Mouse (Mus musculus) intestine, embryonic 14.5 days (tissue): Measurements from ENCODE around the gene Safb. TPM values are rescaled to one million over a fixed set of nuclear protein-coding genes. Genes with fewer than 3 reads are reported as not detected.

Source experiments
- ATAC-seq: fragments of 200-750 bp; cut with Nextera tagmentation; replicated peaks from 2 replicates; pipeline ENCODE4 v1.8.0; 2017; ENCODE audit warnings: low read depth, moderate number of reproducible peaks, moderate TSS enrichment, moderate library complexity; ENCODE audit not compliant: low FRiP score, low TSS enrichment
- DNase-seq: peaks from one replicate; pipeline ENCODE4 v3.0.0-alpha.2; 2018; ENCODE audit warnings: low spot score
- H3K27ac ChIP-seq: fragments of 300-500 bp; sonication (generic); 2 replicates; pipeline ENCODE4 v1.5.1; 2014; ENCODE audit warnings: low read depth, mild to moderate bottlenecking, control low read depth
- H3K27me3 ChIP-seq: fragments of 300-500 bp; sonication (generic); replicated peaks from 2 replicates; pipeline ENCODE4 v1.6.1; 2014; ENCODE audit warnings: low read length, control low read depth; ENCODE audit not compliant: control insufficient read depth, insufficient read depth
- H3K36me3 ChIP-seq: fragments of 300-500 bp; sonication (generic); 2 replicates; pipeline ENCODE4 v1.6.1; 2014; ENCODE audit warnings: low read length, control low read depth; ENCODE audit not compliant: control insufficient read depth, insufficient read depth
- H3K4me1 ChIP-seq: fragments of 300-500 bp; sonication (generic); replicated peaks from 2 replicates; pipeline ENCODE4 v1.6.1; 2014; ENCODE audit warnings: low read length, control low read depth, mixed read lengths; ENCODE audit not compliant: control insufficient read depth, insufficient read depth
- H3K4me2 ChIP-seq: fragments of 300-500 bp; sonication (generic); 2 replicates; pipeline ENCODE4 v1.6.1; 2014; ENCODE audit warnings: low read length
- H3K4me3 ChIP-seq: fragments of 300-500 bp; sonication (generic); 2 replicates; pipeline ENCODE4 v1.5.1; 2014; ENCODE audit warnings: low read depth, low read length, control low read depth, mixed read lengths
- H3K9ac ChIP-seq: fragments of 300-500 bp; sonication (generic); 2 replicates; pipeline ENCODE4 v1.6.1; 2014; ENCODE audit warnings: mild to moderate bottlenecking, low read length
- H3K9me3 ChIP-seq: fragments of 300-500 bp; sonication (generic); 2 replicates; pipeline ENCODE4 v1.6.1; 2016; ENCODE audit warnings: low read length, control low read depth; ENCODE audit not compliant: control insufficient read depth
- WGBS: fragments of 180-500 bp; shearing (Covaris S2); extraction: QIAGEN DNeasy Blood & Tissue Kit; methylation state at CpG from one replicate; pipeline ENCODE4 v1.1.7; 2014; 5-methylcytosine and 5-hydroxymethylcytosine counted together
- polyA plus RNA-seq: library from polyadenylated mRNA; unstranded; fragments of >200 nt; fragmentation: Nextera tagmentation; extraction: Ambion mirVana; gene quantifications from 2 replicates; pipeline ENCODE4 v1.2.1, GENCODE M21; 2014

The Safb gene
- polyA plus RNA-seq, 1 experiment from 2014 or later: 73.3 TPM

DNA sequence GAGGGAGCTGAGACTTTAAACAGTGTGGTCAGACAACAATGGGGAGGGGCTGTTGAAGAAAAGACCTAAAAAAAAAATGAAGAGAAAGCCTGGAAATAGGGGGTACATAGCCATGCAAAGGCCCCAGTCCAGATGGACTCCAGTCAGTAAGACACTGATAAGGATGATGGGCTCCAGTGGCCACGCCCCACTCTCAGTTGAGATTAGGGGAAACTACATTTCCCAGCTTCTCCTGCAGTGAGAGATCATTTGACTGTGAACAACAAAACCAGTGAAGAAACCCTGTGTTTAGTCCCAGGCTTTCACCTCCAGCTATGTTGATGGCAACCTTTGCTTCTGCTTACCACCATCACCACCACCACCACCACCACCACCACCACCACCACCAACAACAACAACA is 38.7 kb upstream of the Safb start:
- Histone ChIP-seq H3K9ac (no peak overlapping the region), H3K4me2 (no peak overlapping the region), H3K36me3 (no peaks in the 10 kb centered on the region), H3K9me3 (no peaks in the 10 kb centered on the region), H3K4me3 (no peak overlapping the region), H3K4me1 (no peaks in the 10 kb centered on the region), H3K27ac (no peak overlapping the region), H3K27me3 (no peaks in the 10 kb centered on the region)
- peak; percentile 21 for DNase-seq
- WGBS: 59% methylated on average over 1 of the region's 1 CpGs
- ATAC-seq: no peak

DNA sequence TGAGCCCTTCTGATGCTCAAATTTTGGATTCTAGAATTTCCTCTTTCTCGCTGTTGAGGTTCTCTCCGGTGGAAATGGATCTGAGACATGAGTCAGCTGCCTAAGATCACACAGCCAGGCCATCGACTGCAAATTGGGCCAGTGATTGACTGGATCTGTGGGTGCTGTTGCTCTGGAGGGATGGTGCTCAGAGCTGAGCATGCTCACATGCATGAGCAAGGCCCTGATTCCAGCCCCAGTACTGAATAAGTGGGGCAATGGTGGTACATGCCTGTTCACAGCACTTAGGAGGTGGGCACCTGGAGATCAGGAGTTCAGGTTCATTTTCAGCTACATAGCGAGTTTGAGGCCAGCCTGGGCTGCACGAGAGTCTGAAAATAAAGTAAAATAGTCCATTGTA is 38.0 kb upstream of the Safb start:
- H3K4me1 ChIP-seq: no peaks in the 10 kb centered on the region
- no peak overlapping the region for H3K4me3 ChIP-seq
- ATAC-seq (no peak), DNase-seq (peak; percentile 10)
- 82% methylated on average over 5 of the region's 5 CpGs for WGBS
- H3K4me2 ChIP-seq: no peak overlapping the region
- no peaks in the 10 kb centered on the region for H3K9me3 ChIP-seq
- H3K27me3 ChIP-seq: no peaks in the 10 kb centered on the region
- H3K27ac ChIP-seq: no peak overlapping the region
- no peak overlapping the region for H3K9ac ChIP-seq
- no peaks in the 10 kb centered on the region for H3K36me3 ChIP-seq

DNA sequence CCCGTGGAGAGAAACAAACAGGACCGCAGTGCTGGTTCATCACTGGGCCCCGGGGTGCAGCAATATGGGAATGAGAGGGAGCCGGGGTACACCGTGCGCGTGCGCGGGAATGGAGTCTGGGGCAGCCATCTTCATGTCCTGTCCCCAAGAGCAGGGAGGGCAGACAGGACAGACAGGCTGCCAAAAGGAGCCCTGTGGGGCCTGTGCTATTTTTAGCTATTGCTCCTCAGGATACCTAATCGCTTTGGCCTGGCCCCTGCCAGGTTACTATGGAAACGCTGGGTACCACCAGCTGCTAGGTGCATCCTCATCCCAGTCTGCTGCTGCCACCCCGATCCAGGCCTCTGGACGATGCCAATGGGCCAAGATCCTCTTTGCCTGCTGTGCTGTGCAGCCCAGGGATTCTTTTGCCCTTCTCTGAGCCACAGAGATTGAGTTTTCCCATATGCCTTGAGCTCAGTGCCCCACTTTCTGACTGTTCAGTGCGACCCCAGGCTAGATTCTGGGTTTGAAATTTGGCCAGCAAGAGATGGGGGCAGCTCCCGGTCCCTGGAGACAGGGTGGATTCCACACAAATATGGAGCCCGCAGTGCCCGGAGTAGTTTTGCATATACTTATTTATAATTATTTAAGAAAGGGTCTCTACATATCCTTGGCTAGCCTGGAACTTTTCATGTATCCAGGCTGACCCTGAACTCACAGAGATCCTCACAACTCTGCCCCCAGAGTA is 37.3 kb upstream of the Safb start:
- ATAC-seq (no peak), DNase-seq (peak; percentile 36)
- no peaks in the 10 kb centered on the region for H3K27me3 ChIP-seq
- no peak overlapping the region for H3K9ac ChIP-seq
- H3K36me3 ChIP-seq: no peaks in the 10 kb centered on the region
- 66% methylated on average over 17 of the region's 17 CpGs for WGBS
- no peaks in the 10 kb centered on the region for H3K4me1 ChIP-seq
- H3K9me3 ChIP-seq: no peaks in the 10 kb centered on the region
- H3K4me2 ChIP-seq: no peak overlapping the region
- H3K27ac ChIP-seq: no peak overlapping the region
- H3K4me3 ChIP-seq: no peak overlapping the region

DNA sequence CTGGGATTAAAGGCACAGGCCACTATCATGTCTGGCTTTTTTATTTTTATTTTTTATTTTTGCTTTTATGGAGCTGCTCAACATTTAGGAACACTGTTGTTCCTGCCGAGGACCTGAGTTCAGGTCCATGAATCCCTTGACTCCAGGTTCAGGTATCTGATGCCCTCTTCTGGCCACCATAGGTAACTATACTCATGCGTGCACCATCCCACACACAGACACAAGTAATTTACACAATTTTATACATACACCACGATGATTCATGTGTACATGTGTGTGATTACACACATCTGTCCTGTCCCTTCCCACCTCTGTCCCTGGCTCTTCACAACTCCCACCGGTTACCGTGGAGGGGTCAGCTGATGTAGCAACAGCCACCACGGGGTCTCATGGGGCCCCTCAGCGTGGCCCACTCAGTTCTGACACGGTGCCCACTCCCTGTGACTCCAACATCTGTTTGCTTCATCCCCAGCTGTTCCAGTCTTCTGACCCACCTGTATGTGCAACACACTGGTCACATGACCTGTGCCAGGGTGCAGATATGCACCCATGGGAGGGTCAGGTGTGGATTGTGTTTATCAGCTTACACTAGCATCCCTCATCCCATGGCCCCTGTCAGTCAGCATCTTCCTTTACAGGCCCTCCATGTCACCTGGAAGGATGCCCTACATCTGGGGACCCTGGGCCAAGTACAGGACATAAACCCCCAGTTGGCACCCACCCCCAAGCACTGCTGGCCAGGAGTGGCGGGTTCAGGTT is 36.6 kb upstream of the Safb start:
- H3K4me3 ChIP-seq: no peak overlapping the region
- ATAC-seq (no peak), DNase-seq (peak; percentile 36)
- WGBS: 74% methylated on average over 9 of the region's 9 CpGs
- no peak overlapping the region for H3K4me2 ChIP-seq
- H3K27ac ChIP-seq: no peak overlapping the region
- H3K27me3 ChIP-seq: no peaks in the 10 kb centered on the region
- no peaks in the 10 kb centered on the region for H3K4me1 ChIP-seq
- H3K9ac ChIP-seq: no peak overlapping the region
- no peaks in the 10 kb centered on the region for H3K36me3 ChIP-seq
- H3K9me3 ChIP-seq: no peaks in the 10 kb centered on the region

DNA sequence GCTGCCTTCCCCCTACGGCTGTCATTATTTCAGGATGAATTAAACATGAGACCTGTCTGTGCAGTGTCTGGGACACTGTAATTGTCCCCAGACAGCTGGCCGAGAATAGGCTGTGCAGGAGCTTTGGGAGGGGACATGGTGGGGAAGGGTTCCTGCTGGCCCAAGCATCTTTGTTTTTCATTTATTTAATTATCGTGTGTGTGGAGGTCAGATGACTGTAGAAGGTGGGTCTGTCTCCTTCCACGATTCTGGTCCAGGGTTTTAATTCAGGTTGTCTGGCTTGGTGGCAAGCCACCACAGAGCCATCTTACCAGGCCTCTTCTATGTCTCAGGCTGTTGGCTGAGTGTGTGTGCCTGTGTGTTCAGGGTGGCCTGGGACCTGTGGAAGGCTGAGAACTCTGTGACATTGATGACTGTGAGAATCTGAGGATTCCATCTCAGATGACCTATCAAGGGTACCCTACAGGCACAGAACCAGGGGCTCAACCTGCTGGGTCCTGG is 36.0 kb upstream of the Safb start:
- DNase-seq: no peak
- WGBS: 69% methylated on average over 4 of the region's 4 CpGs
- H3K27ac ChIP-seq: no peak overlapping the region
- no peaks in the 10 kb centered on the region for H3K27me3 ChIP-seq
- H3K36me3 ChIP-seq: no peaks in the 10 kb centered on the region
- no peaks in the 10 kb centered on the region for H3K9me3 ChIP-seq
- H3K9ac ChIP-seq: no peak overlapping the region
- no peaks in the 10 kb centered on the region for H3K4me1 ChIP-seq
- ATAC-seq: no peak
- no peak overlapping the region for H3K4me3 ChIP-seq
- H3K4me2 ChIP-seq: no peak overlapping the region

DNA sequence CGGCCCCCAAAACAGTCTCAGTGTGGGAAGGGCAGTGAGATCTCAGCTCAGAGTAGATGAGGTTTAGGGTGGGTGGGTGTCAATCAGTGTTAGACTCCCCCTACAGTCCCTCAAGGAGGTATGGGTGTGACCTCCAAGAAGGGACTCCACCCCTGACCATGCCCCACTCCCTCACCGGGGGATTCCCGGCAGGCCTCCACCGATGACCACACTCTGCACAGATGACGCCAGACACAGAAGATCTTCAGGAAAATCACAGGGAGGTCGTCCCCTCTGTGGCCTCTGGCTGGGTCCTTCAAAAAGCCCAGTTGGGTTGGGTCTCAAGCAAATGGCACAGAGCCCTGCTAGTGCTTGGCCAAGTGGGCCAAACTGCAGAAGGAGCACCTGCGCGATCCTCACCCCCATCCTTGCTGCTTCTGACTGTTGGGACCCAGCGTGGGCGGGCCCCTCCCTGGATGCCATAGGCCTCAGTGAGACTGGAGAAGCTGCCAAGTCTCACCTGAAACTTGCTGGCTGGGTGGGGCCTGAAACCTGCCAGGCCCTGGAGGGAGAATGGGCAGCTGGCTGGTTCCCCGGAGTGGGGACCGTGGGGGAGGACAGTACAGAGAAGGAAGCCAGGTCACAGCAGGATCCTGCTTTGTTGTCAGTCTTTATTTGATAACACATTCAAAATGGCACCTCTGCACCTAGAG is 33.7 kb upstream of the Safb start:
- Histone ChIP-seq H3K27me3 (no peaks in the 10 kb centered on the region), H3K9me3 (no peaks in the 10 kb centered on the region), H3K36me3 (no peaks in the 10 kb centered on the region), H3K4me3 (no peak overlapping the region), H3K27ac (no peak overlapping the region), H3K4me2 (no peak overlapping the region), H3K4me1 (no peaks in the 10 kb centered on the region), H3K9ac (no peak overlapping the region)
- ATAC-seq (no peak), DNase-seq (no peak)
- 77% methylated on average over 12 of the region's 12 CpGs for WGBS

DNA sequence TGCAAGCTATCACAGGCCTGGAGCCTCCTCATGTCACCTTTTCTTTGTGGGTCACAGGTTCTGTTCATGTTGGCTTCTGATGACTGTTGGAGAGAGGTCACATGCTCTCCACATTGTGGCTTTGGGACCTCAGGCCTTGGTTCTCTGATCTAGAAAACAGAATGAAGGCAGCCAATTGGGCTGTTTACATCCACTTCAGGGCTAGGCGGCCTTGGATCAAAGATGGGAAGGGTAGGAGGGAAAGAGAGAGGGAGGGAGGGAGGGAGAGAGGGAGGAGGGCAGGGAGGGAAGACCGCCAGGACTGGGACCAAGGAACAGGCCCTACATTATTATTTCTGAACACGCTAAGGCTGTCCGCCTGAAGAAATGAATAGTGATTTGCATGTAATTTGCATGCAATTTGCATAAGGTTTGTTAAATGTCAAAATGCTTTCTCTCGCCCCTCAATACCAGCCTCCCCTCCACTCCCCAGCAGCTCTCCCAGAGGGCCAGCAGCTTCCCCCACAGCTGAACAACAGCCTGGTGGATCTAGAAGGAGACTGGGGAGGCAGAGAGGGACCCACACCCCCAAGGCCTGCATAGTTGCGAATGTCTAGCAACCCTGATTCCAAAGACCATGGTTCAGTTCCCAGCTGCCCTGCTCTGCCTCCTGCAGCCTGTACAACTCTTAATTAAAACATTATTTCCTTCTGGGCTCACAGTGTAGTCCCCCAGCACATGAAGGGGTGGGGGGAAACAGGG is 32.6 kb upstream of the Safb start:
- DNase-seq (no peak), ATAC-seq (no peak)
- H3K27me3 ChIP-seq: no peaks in the 10 kb centered on the region
- no peaks in the 10 kb centered on the region for H3K36me3 ChIP-seq
- H3K4me1 ChIP-seq: no peaks in the 10 kb centered on the region
- no peak overlapping the region for H3K4me3 ChIP-seq
- 78% methylated on average over 6 of the region's 6 CpGs for WGBS
- H3K9ac ChIP-seq: no peak overlapping the region
- no peak overlapping the region for H3K4me2 ChIP-seq
- H3K27ac ChIP-seq: no peak overlapping the region
- H3K9me3 ChIP-seq: no peaks in the 10 kb centered on the region

DNA sequence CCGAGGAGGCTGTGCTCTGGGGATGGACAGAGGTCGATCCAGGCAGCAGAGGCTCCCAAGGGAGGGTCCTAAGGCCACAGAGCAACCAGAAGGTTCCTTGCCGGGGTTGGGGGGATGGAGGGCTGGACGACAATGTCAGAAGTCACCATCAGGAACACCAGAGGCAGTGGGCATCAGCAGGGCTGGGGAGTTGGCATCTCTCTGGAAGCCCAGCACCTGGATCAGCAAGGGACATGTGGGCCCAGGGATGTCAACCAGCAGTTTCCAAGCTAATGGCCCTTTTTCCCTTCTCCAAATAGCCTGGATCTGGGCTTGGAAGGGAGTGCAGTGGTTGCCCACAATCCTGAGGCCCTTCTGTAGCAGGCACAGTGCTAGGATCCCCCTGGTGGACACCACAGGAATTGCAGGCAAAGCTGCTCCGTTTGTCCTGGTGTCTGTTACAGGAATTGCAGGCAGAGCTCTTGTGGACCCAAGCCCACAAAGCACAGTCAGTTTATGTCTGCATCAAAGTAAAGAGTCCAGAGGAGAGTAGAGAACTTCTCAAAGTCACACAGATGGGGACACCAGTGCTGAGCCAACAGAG is 31.8 kb upstream of the Safb start:
- H3K4me3 ChIP-seq: no peak overlapping the region
- 68% methylated on average over 5 of the region's 5 CpGs for WGBS
- ATAC-seq: no peak

More for the DNA sequence above, 31.8 kb upstream of the Safb start:
- peak; percentile 79 for DNase-seq
- Histone ChIP-seq H3K27ac (no peak overlapping the region), H3K4me2 (no peak overlapping the region), H3K36me3 (no peaks in the 10 kb centered on the region), H3K9ac (no peak overlapping the region), H3K27me3 (no peaks in the 10 kb centered on the region), H3K9me3 (no peaks in the 10 kb centered on the region), H3K4me1 (no peaks in the 10 kb centered on the region)
